Mouse (Mus musculus) gastrocnemius, adult 8-10 months (tissue): ENCODE measurements around the gene Mast1. TPM values are rescaled to one million over a fixed set of nuclear protein-coding genes. Genes with fewer than 3 reads are reported as not detected.

Source experiments
- DNase-seq, 2 experiments: peaks; one replicate each; pipeline ENCODE4 v3.0.0; 2022; ENCODE audit warnings: low spot score in 2 of 2
- microRNA-seq: library from miRNA; unstranded; fragments of <30 nt; microRNA quantifications from one replicate; pipeline ENCODE4 v1.2.0, GENCODE M21; 2022
- total RNA-seq, 4 experiments: library from RNA; stranded (reverse); gene quantifications; 2 replicates each; pipeline ENCODE4 v1.2.4; 2022

Mast1 gene
- total RNA-seq, 4 experiments from 2014 or later = 0.07 TPM; not detected in 3

DNA sequence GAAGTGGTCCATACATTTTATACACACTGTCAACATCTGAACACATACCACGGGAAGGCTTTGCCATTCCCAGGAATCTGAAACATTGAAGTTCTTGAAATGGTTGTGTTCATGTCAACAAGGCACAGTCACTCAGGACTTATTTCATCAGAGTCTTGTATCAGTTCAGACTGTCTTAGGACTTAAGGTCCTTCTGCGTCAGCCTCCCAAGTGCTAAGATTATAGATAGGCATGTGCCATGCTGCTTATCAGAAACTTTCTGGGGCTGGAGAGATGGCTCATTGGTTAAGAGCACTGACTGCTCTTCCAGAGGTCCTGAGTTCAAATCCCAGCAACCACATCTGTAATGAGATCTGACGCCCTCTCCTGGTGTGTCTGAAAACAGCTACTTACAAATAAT is 62.8 kb downstream of the Mast1 start:
- DNase-seq = no peak

GRCm38 (mm10) chr8:84873016-84873415 is 64.1 kb downstream of the Mast1 start:
- no peak for DNase-seq

GRCm38 (mm10) chr8:84872309-84872965 is 64.7 kb downstream of the Mast1 start:
- DNase-seq = peak in 1 of 2 experiments; percentile 23

- DNase-seq = peak in 1 of 2 experiments; percentile 59
These were observed 65.5 kb downstream of the Mast1 start, which contains the start of gene Syce2 for GRCm38 (mm10) chr8:84871376-84872308. TSS of gene Syce2 (plus strand) at chr8:84872111.

Small RNA genes lying within 50 kb of the gene (microRNA-seq; reads per million reads assigned to microRNA genes)
- gene Gm24197 (not detected), gene Mir7069 (not detected)

Other genes starting within 250 kb of the Mast1 start
- 10 to 100 TPM; 17.6 to 26.4 (median 20.7) TPM for gene Nacc1, start 249.5 kb downstream of the Mast1 start, total RNA-seq
- 1 to 10 TPM in 1 of 4 experiments, under 1 TPM in 3; 0.51 to 1.8 (median 0.57) TPM for gene Lyl1, start 235.9 kb downstream of the Mast1 start, total RNA-seq
- under 1 TPM in 3 of 4 experiments, not detected in 1; 0.43 to 0.56 (median 0.48) TPM for gene G430095P16Rik, start 214.4 kb downstream of the Mast1 start, total RNA-seq
- 100 to 1,000 TPM; 507 to 604 (median 532) TPM for gene Nfix, start 137.0 kb downstream of the Mast1 start, total RNA-seq
- gene Dand5, start 114.5 kb downstream of the Mast1 start, total RNA-seq = 10 to 100 TPM in 3 of 4 experiments, 1 to 10 TPM in 1; 7.8 to 12.9 (median 12.2) TPM
- 10 to 100 TPM; 18.6 to 23.2 (median 20.8) TPM for gene Gadd45gip1, start 105.8 kb downstream of the Mast1 start, total RNA-seq
- gene Rad23a, start 96.7 kb downstream of the Mast1 start, total RNA-seq = 100 to 1,000 TPM; 168 to 185 (median 180) TPM
- gene Calr, start 90.4 kb downstream of the Mast1 start, total RNA-seq = 100 to 1,000 TPM; 148 to 197 (median 154) TPM
- 10 to 100 TPM; 19.2 to 28.8 (median 24.5) TPM for gene Farsa, start 80.4 kb downstream of the Mast1 start, total RNA-seq
- 1 to 10 TPM in 2 of 4 experiments, under 1 TPM in 2; 0.82 to 2.5 (median 1.5) TPM for gene Syce2, start 65.2 kb downstream of the Mast1 start, total RNA-seq
- gene Gcdh, start 43.4 kb downstream of the Mast1 start, total RNA-seq = 10 to 100 TPM; 29.4 to 43.6 (median 36.2) TPM
- not detected for gene Klf1, start 35.4 kb downstream of the Mast1 start, total RNA-seq
- gene Dnase2a, start 28.8 kb downstream of the Mast1 start, total RNA-seq = 1 to 10 TPM; 3.7 to 8.0 (median 6.1) TPM
- not detected for gene Rtbdn, start 9.6 kb upstream of the Mast1 start, total RNA-seq
- 1 to 10 TPM in 1 of 4 experiments, not detected in 3; 1.1 TPM for gene Gm49661, start 32.1 kb upstream of the Mast1 start, total RNA-seq
- gene Prdx2, start 32.2 kb upstream of the Mast1 start, total RNA-seq = 100 to 1,000 TPM; 173 to 193 (median 187) TPM
- 10 to 100 TPM; 20.4 to 26.5 (median 23.9) TPM for gene Rnaseh2a, start 32.4 kb upstream of the Mast1 start, total RNA-seq
- gene Junb, start 41.4 kb upstream of the Mast1 start, total RNA-seq = 1 to 10 TPM; 5.9 to 9.6 (median 7.5) TPM
- gene Hook2, start 53.2 kb upstream of the Mast1 start, total RNA-seq = 1 to 10 TPM; 2.0 to 3.1 (median 2.6) TPM
- not detected for gene Best2, start 77.2 kb upstream of the Mast1 start, total RNA-seq
- 10 to 100 TPM; 57.1 to 67.3 (median 58.8) TPM for gene Asna1, start 87.9 kb upstream of the Mast1 start, total RNA-seq
- gene Trir, start 89.5 kb upstream of the Mast1 start, total RNA-seq = 10 to 100 TPM; 57.5 to 74.2 (median 66.1) TPM
- gene Tnpo2, start 99.6 kb upstream of the Mast1 start, total RNA-seq = 10 to 100 TPM; 28.3 to 38.4 (median 32.6) TPM
- 1 to 10 TPM; 1.4 to 2.5 (median 1.8) TPM for gene Fbxw9, start 122.7 kb upstream of the Mast1 start, total RNA-seq
- not detected for gene Gm5741, start 130.6 kb upstream of the Mast1 start, total RNA-seq
- 10 to 100 TPM; 34.1 to 38.9 (median 36.0) TPM for gene Dhps, start 134.4 kb upstream of the Mast1 start, total RNA-seq
- 10 to 100 TPM; 40.7 to 49.9 (median 46.3) TPM for gene Wdr83os, start 143.4 kb upstream of the Mast1 start, total RNA-seq
- 10 to 100 TPM; 15.4 to 20.4 (median 16.0) TPM for gene Wdr83, start 143.9 kb upstream of the Mast1 start, total RNA-seq
- 1 to 10 TPM; 6.4 to 9.8 (median 8.1) TPM for gene Man2b1, start 145.9 kb upstream of the Mast1 start, total RNA-seq
- 1 to 10 TPM in 2 of 4 experiments, under 1 TPM in 2; 0.51 to 1.4 (median 0.90) TPM for gene Zfp791, start 185.7 kb upstream of the Mast1 start, total RNA-seq
- not detected for gene Cks1brt, start 214.6 kb upstream of the Mast1 start, total RNA-seq